Mouse (Mus musculus) lung, embryonic 15.5 days (tissue): ENCODE measurements around the gene 4933402N03Rik. TPM values are rescaled to one million over a fixed set of nuclear protein-coding genes. Genes with fewer than 3 reads are reported as not detected.

ENCODE experiments used
- ATAC-seq: fragments of 200-750 bp; cut with Nextera tagmentation; 2 replicates; pipeline ENCODE4 v1.8.0; 2017; ENCODE audit warnings: moderate number of reproducible peaks, borderline replicate concordance; ENCODE audit not compliant: low FRiP score, low TSS enrichment; ENCODE audit errors: extremely low read depth
- H3K27ac ChIP-seq: fragments of 300-500 bp; sonication (generic); 2 replicates; pipeline ENCODE4 v1.5.1; 2015; ENCODE audit warnings: moderate library complexity, mild to moderate bottlenecking, inconsistent platforms
- H3K27me3 ChIP-seq: fragments of 300-500 bp; sonication (generic); 2 replicates; pipeline ENCODE4 v1.6.1; 2015; ENCODE audit warnings: inconsistent platforms
- H3K36me3 ChIP-seq: fragments of 300-500 bp; sonication (generic); 2 replicates; pipeline ENCODE4 v1.6.1; 2015; ENCODE audit warnings: inconsistent platforms
- H3K4me1 ChIP-seq: fragments of 300-500 bp; sonication (generic); 2 replicates; pipeline ENCODE4 v1.6.1; 2015; ENCODE audit warnings: inconsistent platforms
- H3K4me2 ChIP-seq: fragments of 300-500 bp; sonication (generic); 2 replicates; pipeline ENCODE4 v1.6.1; 2015; ENCODE audit warnings: inconsistent platforms, mild to moderate bottlenecking, moderate library complexity
- H3K4me3 ChIP-seq: fragments of 300-500 bp; sonication (generic); 2 replicates; pipeline ENCODE4 v1.5.1; 2015; ENCODE audit warnings: mild to moderate bottlenecking, inconsistent platforms
- H3K9ac ChIP-seq: fragments of 300-500 bp; sonication (generic); 2 replicates; pipeline ENCODE4 v1.6.1; 2015; ENCODE audit warnings: inconsistent platforms
- H3K9me3 ChIP-seq: fragments of 300-500 bp; sonication (generic); 2 replicates; pipeline ENCODE4 v1.6.1; 2016; ENCODE audit warnings: inconsistent platforms
- WGBS: fragments of 180-500 bp; shearing (Covaris S2); methylation state at CpG from one replicate; pipeline ENCODE4 v1.1.7; 2015; 5-methylcytosine and 5-hydroxymethylcytosine counted together
- polyA plus RNA-seq: library from polyadenylated mRNA; unstranded; fragments of >200 nt; fragmentation: Nextera tagmentation; extraction: Ambion mirVana; gene quantifications from 2 replicates; pipeline ENCODE4 v1.2.1, GENCODE M21; 2015

The 4933402N03Rik gene
- polyA plus RNA-seq = not detected in 2 replicates

GRCm38 (mm10) chr7:131146214-131146613 is at the start of gene 4933402N03Rik:
Gene 4933402N03Rik (minus strand): TSS chr7:131146314.
- Histone ChIP-seq H3K27ac (no peak within 1 kb of the TSS), H3K9ac (no peak within 1 kb of the TSS), H3K4me1 (no peaks in the 10 kb centered on the region), H3K36me3 (no peaks in the 10 kb centered on the region), H3K27me3 (no peaks in the 10 kb centered on the region), H3K9me3 (no peaks in the 10 kb centered on the region), H3K4me2 (no peak within 1 kb of the TSS), H3K4me3 (no peak within 1 kb of the TSS)
- ATAC-seq = no peak
- 75% methylated on average over 2 of the region's 2 CpGs for WGBS

GRCm38 (mm10) chr7:131187996-131188395 is 41.9 kb upstream of the 4933402N03Rik start:
- no peak overlapping the region for H3K27ac ChIP-seq
- H3K4me1 ChIP-seq = no peaks in the 10 kb centered on the region
- H3K27me3 ChIP-seq = no peaks in the 10 kb centered on the region
- H3K4me2 ChIP-seq = no peak overlapping the region
- no peak for ATAC-seq
- no peak overlapping the region for H3K9ac ChIP-seq
- 90% methylated on average over 14 of the region's 14 CpGs for WGBS
- H3K36me3 ChIP-seq = no peaks in the 10 kb centered on the region
- no peak overlapping the region for H3K4me3 ChIP-seq
- no peaks in the 10 kb centered on the region for H3K9me3 ChIP-seq

DNA sequence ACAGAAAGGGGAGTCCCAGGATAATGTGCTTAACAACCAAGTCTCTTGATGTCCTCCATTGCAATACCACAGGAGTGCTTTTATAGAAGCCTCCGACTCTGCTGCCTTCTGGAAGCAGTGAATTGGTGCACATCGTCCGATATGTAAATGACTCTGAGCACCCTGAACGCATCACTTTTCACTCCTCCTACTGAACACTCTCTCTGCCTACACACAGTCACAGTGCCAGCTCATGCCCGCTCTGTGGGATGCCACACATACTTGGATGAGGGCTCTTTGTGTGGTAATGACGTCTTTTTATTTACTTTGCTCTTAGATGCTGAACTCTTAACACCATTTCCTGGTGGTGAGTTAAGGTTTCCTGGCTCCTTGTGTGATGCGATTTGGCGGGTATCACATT is 40.9 kb upstream of the 4933402N03Rik start:
- no peak overlapping the region for H3K9ac ChIP-seq
- 48% methylated on average over 8 of the region's 8 CpGs for WGBS
- H3K4me1 ChIP-seq = no peaks in the 10 kb centered on the region
- no peaks in the 10 kb centered on the region for H3K9me3 ChIP-seq
- H3K27me3 ChIP-seq = no peaks in the 10 kb centered on the region
- H3K36me3 ChIP-seq = no peaks in the 10 kb centered on the region
- no peak overlapping the region for H3K4me3 ChIP-seq
- H3K4me2 ChIP-seq = no peak overlapping the region
- no peak for ATAC-seq
- no peak overlapping the region for H3K27ac ChIP-seq

- H3K9me3 ChIP-seq = no peaks in the 10 kb centered on the region
- ATAC-seq = no peak
- no peak overlapping the region for H3K4me2 ChIP-seq
- no peaks in the 10 kb centered on the region for H3K36me3 ChIP-seq
- no peak overlapping the region for H3K9ac ChIP-seq
- no peaks in the 10 kb centered on the region for H3K4me1 ChIP-seq
- no peaks in the 10 kb centered on the region for H3K27me3 ChIP-seq
- no peak overlapping the region for H3K4me3 ChIP-seq
- WGBS = 61% methylated on average over 8 of the region's 8 CpGs
- no peak overlapping the region for H3K27ac ChIP-seq
Observed at GRCm38 (mm10) chr7:131184339-131184738, 38.2 kb upstream of the 4933402N03Rik start.

DNA sequence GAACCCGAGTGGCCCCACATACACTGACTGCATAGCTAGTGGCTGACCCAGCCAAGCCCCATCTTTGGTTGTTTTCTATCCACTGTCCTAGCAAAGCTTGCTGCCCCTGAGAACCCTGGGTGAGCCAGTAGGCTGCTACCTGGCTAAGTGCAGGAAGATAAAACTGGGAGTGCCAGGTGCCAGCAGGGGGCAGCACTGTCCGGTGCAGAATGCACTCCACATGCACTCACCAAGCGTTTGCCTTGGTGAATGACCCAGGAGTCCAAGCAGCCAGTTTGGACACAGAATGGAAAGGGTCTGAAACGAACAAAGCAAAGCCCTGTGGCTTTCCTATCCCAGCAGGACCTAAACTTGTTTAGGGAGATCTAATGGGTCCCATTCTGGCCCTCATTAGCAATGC is 36.6 kb upstream of the 4933402N03Rik start:
- H3K9me3 ChIP-seq = no peaks in the 10 kb centered on the region
- no peak for ATAC-seq
- H3K27me3 ChIP-seq = no peaks in the 10 kb centered on the region
- H3K4me3 ChIP-seq = no peak overlapping the region
- H3K36me3 ChIP-seq = no peaks in the 10 kb centered on the region
- WGBS = 36% methylated on average over 4 of the region's 4 CpGs
- H3K27ac ChIP-seq = no peak overlapping the region
- H3K4me1 ChIP-seq = no peaks in the 10 kb centered on the region
- H3K4me2 ChIP-seq = no peak overlapping the region
- no peak overlapping the region for H3K9ac ChIP-seq

- WGBS = 86% methylated on average over 9 of the region's 9 CpGs
- no peaks in the 10 kb centered on the region for H3K9me3 ChIP-seq
Observed at GRCm38 (mm10) chr7:131174121-131174520, 28.0 kb upstream of the 4933402N03Rik start, which contains the start of gene 5430419D17Rik. Gene 5430419D17Rik (plus strand): TSS chr7:131174402.

DNA sequence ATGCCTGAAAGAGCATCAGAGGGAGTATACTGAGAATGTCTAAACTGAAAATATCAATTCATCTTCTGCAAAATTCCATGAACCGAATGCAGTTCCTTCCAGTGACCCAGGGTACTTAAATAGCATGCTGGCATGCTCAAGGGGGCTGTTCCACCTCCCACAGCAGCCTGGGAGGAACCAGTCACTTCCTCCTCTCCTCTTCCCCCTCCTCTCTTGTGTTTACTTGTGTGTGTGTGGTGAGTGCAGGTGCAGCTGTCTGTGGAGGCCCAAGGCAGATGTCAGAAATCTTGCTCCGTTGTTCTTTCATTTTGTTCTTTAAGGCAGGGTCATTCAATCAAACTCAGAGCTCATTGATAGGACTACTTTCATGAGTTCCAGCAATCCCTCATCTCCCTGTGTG is 23.0 kb upstream of the 4933402N03Rik start:
- H3K9ac ChIP-seq = no peak overlapping the region
- no peak overlapping the region for H3K4me3 ChIP-seq
- no peaks in the 10 kb centered on the region for H3K4me1 ChIP-seq
- 13% methylated on average over 2 of the region's 2 CpGs for WGBS
- ATAC-seq = no peak
- H3K27ac ChIP-seq = no peak overlapping the region
- H3K36me3 ChIP-seq = no peaks in the 10 kb centered on the region
- no peak overlapping the region for H3K4me2 ChIP-seq
- no peaks in the 10 kb centered on the region for H3K9me3 ChIP-seq
- H3K27me3 ChIP-seq = no peaks in the 10 kb centered on the region

More at GRCm38 (mm10) chr7:131174121-131174520, 28.0 kb upstream of the 4933402N03Rik start, which contains the start of gene 5430419D17Rik:
- Histone ChIP-seq H3K27me3 (no peaks in the 10 kb centered on the region), H3K36me3 (no peaks in the 10 kb centered on the region), H3K4me1 (no peaks in the 10 kb centered on the region), H3K4me2 (no peak within 1 kb of the TSS), H3K27ac (no peak within 1 kb of the TSS), H3K9ac (no peak within 1 kb of the TSS), H3K4me3 (no peak within 1 kb of the TSS)
- no peak for ATAC-seq

GRCm38 (mm10) chr7:131167771-131168170 is 21.7 kb upstream of the 4933402N03Rik start:
- WGBS = 69% methylated on average over 3 of the region's 3 CpGs
- H3K36me3 ChIP-seq = no peaks in the 10 kb centered on the region
- no peaks in the 10 kb centered on the region for H3K27me3 ChIP-seq
- H3K9ac ChIP-seq = no peak overlapping the region
- H3K27ac ChIP-seq = no peak overlapping the region
- no peak overlapping the region for H3K4me2 ChIP-seq
- H3K4me1 ChIP-seq = no peaks in the 10 kb centered on the region
- H3K4me3 ChIP-seq = no peak overlapping the region
- no peak for ATAC-seq
- no peaks in the 10 kb centered on the region for H3K9me3 ChIP-seq

GRCm38 (mm10) chr7:131162251-131162650 is 16.1 kb upstream of the 4933402N03Rik start:
- Histone ChIP-seq H3K9ac (no peak overlapping the region), H3K27me3 (no peaks in the 10 kb centered on the region), H3K36me3 (no peaks in the 10 kb centered on the region), H3K9me3 (no peaks in the 10 kb centered on the region), H3K4me2 (no peak overlapping the region), H3K4me1 (no peaks in the 10 kb centered on the region), H3K4me3 (no peak overlapping the region), H3K27ac (no peak overlapping the region)
- WGBS = 54% methylated on average over 7 of the region's 7 CpGs
- no peak for ATAC-seq

DNA sequence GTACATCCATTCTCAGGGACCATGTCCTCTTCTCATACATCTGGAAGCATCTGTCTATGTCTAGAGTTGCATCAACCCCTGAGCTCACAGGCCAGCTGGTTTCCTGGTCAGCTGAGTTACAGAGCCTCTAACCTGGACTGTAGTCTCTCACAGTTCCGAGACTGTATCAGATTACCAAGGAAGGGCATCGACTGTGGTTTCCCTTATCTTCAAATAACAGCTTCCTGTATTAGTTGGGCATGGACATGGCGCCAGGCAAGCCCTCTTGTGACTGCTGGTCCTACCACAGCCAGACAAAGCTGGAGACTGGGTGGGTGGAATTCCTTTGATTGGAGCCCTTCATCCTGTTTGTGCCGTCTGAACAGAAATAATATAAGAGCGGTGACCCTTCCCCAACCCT is 6.9 kb upstream of the 4933402N03Rik start:
- Histone ChIP-seq H3K4me2 (no peak overlapping the region), H3K4me3 (no peak overlapping the region), H3K27me3 (no peaks in the 10 kb centered on the region), H3K9me3 (no peaks in the 10 kb centered on the region), H3K36me3 (no peaks in the 10 kb centered on the region), H3K9ac (no peak overlapping the region), H3K27ac (no peak overlapping the region), H3K4me1 (no peaks in the 10 kb centered on the region)
- WGBS = 65% methylated on average over 5 of the region's 5 CpGs
- ATAC-seq = no peak

- no peaks in the 10 kb centered on the region for H3K27me3 ChIP-seq
- ATAC-seq = no peak
- 52% methylated on average over 3 of the region's 3 CpGs for WGBS
Observed at GRCm38 (mm10) chr7:131150179-131150578, 4.1 kb upstream of the 4933402N03Rik start.

DNA sequence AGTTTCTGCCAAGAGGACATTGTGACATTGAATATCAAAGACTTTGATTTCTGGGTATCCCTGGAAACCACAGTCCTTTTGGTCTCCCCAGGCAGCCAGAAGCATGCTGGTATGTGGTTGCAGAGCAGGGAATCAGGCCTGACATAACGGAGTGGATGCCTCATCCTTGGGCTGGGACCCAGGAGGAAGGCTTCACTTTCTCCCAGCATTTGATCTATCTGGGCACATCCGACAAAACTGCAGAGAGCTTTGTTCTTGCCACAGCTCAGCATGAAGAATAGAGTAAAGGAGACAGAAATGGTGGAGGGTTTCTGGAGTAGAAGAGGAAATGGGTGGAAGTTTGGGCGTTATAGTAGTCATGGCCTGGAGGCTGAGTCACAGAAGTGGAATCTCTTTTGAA is 12.9 kb downstream of the 4933402N03Rik start:
- Histone ChIP-seq H3K9ac (no peak overlapping the region), H3K4me1 (no peaks in the 10 kb centered on the region), H3K9me3 (no peaks in the 10 kb centered on the region), H3K27ac (no peak overlapping the region), H3K4me2 (no peak overlapping the region), H3K36me3 (no peaks in the 10 kb centered on the region), H3K4me3 (no peak overlapping the region), H3K27me3 (no peaks in the 10 kb centered on the region)
- WGBS = 66% methylated on average over 3 of the region's 3 CpGs
- no peak for ATAC-seq

More at GRCm38 (mm10) chr7:131150179-131150578, 4.1 kb upstream of the 4933402N03Rik start:
- Histone ChIP-seq H3K27ac (no peak overlapping the region), H3K4me3 (no peak overlapping the region), H3K4me2 (no peak overlapping the region), H3K9me3 (no peaks in the 10 kb centered on the region), H3K36me3 (no peaks in the 10 kb centered on the region), H3K9ac (no peak overlapping the region), H3K4me1 (no peaks in the 10 kb centered on the region)

- no peak overlapping the region for H3K27ac ChIP-seq
- WGBS = 51% methylated on average over 12 of the region's 12 CpGs
- H3K9ac ChIP-seq = no peak overlapping the region
- no peak overlapping the region for H3K4me3 ChIP-seq
- no peaks in the 10 kb centered on the region for H3K4me1 ChIP-seq
- H3K9me3 ChIP-seq = no peaks in the 10 kb centered on the region
- ATAC-seq = peak; percentile 35; the same call in 1 of the 2 replicates
- no peaks in the 10 kb centered on the region for H3K27me3 ChIP-seq
- H3K36me3 ChIP-seq = no peaks in the 10 kb centered on the region
- H3K4me2 ChIP-seq = no peak overlapping the region
Observed at GRCm38 (mm10) chr7:131130021-131130420, 16.1 kb downstream of the 4933402N03Rik start.
